Mouse (Mus musculus): ENCODE results near the gene Pde5a.

Gene Pde5a

GRCm38 (mm10) chr3:122763768-122764167 lies 35.0 kb downstream of the Pde5a start:
- no peak for DNase-seq (ENCODE audit: low spot score)

GRCm38 (mm10) chr3:122766930-122767329 lies 38.2 kb downstream of the Pde5a start:
- DNase-seq (ENCODE audit: low spot score) = no peak

- DNase-seq (ENCODE audit: low spot score) = no peak
Measured at GRCm38 (mm10) chr3:122767841-122768240, 39.1 kb downstream of the Pde5a start.

GRCm38 (mm10) chr3:122781417-122781816 lies 52.7 kb downstream of the Pde5a start:
- DNase-seq (ENCODE audit: low spot score) = no peak

- DNase-seq (ENCODE audit: low spot score) = no peak
Measured at GRCm38 (mm10) chr3:122784245-122784644, 55.5 kb downstream of the Pde5a start.

- no peak for DNase-seq (ENCODE audit: low spot score)
Measured at GRCm38 (mm10) chr3:122788314-122788713, 59.6 kb downstream of the Pde5a start.

- DNase-seq (ENCODE audit: low spot score) = no peak
Measured at GRCm38 (mm10) chr3:122789544-122789943, 60.8 kb downstream of the Pde5a start.

- DNase-seq (ENCODE audit: low spot score) = no peak
Measured at GRCm38 (mm10) chr3:122800050-122800449, 71.3 kb downstream of the Pde5a start.

- no peak for DNase-seq (ENCODE audit: low spot score)
Measured at GRCm38 (mm10) chr3:122800553-122801435, 72.0 kb downstream of the Pde5a start.

GRCm38 (mm10) chr3:122801436-122802221 lies 72.9 kb downstream of the Pde5a start:
- DNase-seq (ENCODE audit: low spot score) = no peak

GRCm38 (mm10) chr3:122807313-122807712 lies 78.6 kb downstream of the Pde5a start:
- DNase-seq (ENCODE audit: low spot score) = no peak

GRCm38 (mm10) chr3:122810090-122810863 lies 81.5 kb downstream of the Pde5a start:
- DNase-seq (ENCODE audit: low spot score) = no peak

- DNase-seq (ENCODE audit: low spot score) = no peak
Measured at GRCm38 (mm10) chr3:122810986-122811385, 82.2 kb downstream of the Pde5a start.

GRCm38 (mm10) chr3:122814531-122814930 lies 85.8 kb downstream of the Pde5a start:
- DNase-seq (ENCODE audit: low spot score) = no peak

- DNase-seq (ENCODE audit: low spot score) = no peak
Measured at GRCm38 (mm10) chr3:122818282-122818681, 89.5 kb downstream of the Pde5a start.

GRCm38 (mm10) chr3:122820700-122821099 lies 92.0 kb downstream of the Pde5a start:
- DNase-seq (ENCODE audit: low spot score) = no peak

GRCm38 (mm10) chr3:122828270-122829058 lies 99.7 kb downstream of the Pde5a start:
- DNase-seq (ENCODE audit: low spot score) = no peak

GRCm38 (mm10) chr3:122834519-122834918 lies 105.8 kb downstream of the Pde5a start:
- DNase-seq (ENCODE audit: low spot score) = no peak

GRCm38 (mm10) chr3:122835097-122835850 lies 106.5 kb downstream of the Pde5a start:
- no peak for DNase-seq (ENCODE audit: low spot score)

GRCm38 (mm10) chr3:122837639-122838038 lies 108.9 kb downstream of the Pde5a start:
- no peak for DNase-seq (ENCODE audit: low spot score)
